Mouse (Mus musculus) retina, adult 2 months (tissue): Measurements from ENCODE around the gene Tigit.

Experiments used
- DNase-seq: peaks from one replicate; pipeline ENCODE4 v3.0.0-alpha.2; 2012; ENCODE audit warnings: low read depth, low spot score

Tigit gene

GRCm38 (mm10) chr16:43664861-43665260, 915 bp upstream of the Tigit start:
- DNase-seq, result no peak

- no peak for DNase-seq
Measured at GRCm38 (mm10) chr16:43662124-43663004, 1.6 kb downstream of the Tigit start.

- no peak for DNase-seq
Measured at GRCm38 (mm10) chr16:43661576-43661975, 2.4 kb downstream of the Tigit start.

DNA sequence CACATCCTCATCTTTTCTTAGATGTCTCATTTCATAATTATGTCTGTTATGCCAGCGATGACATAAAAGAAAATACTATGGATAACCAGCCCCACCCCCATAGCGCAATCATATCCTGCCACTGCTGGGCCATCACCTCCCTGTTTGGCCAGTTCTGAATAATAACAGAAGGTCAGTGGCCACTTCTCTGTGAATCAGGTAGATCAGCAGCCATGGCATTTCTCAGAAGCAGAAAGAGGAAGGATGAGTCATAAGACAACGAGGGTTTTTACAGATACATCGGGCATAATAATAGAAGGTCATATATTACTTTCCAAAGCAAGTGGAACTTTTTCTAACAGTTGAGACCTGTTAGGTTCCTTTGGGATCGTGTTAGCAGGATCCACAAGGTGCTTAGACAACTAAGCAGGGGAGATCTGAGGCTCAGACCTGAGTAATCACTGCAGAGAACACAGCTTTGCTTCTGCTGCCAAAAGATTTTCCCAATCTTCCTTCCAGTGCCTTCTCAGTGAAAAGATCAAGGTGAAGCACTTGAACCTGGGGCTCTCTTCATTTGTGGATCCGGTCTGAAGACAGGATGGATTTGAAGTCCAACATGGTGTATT, 8.7 kb downstream of the Tigit start:
- DNase-seq, result no peak

DNA sequence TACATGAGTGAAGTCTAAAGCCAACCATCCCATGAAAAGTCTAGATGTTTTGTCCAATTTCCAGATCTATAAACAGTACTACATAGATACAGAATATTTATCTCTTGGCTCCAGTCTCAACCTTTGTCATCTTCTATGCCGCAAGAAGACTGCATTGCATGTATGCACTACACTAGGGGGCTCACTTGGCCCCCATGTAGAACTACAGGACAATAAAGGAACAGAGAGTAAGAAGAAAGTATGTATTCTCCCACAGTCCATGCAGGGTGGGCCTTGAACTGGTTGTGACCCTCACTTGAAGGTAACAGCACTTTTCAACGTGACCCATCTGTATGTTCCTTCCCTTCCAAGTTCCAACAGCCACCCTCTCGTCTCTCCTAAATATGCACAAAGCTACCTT, 9.7 kb downstream of the Tigit start:
- DNase-seq, result no peak

GRCm38 (mm10) chr16:43653288-43653687, 10.7 kb downstream of the Tigit start:
- DNase-seq, result no peak

DNA sequence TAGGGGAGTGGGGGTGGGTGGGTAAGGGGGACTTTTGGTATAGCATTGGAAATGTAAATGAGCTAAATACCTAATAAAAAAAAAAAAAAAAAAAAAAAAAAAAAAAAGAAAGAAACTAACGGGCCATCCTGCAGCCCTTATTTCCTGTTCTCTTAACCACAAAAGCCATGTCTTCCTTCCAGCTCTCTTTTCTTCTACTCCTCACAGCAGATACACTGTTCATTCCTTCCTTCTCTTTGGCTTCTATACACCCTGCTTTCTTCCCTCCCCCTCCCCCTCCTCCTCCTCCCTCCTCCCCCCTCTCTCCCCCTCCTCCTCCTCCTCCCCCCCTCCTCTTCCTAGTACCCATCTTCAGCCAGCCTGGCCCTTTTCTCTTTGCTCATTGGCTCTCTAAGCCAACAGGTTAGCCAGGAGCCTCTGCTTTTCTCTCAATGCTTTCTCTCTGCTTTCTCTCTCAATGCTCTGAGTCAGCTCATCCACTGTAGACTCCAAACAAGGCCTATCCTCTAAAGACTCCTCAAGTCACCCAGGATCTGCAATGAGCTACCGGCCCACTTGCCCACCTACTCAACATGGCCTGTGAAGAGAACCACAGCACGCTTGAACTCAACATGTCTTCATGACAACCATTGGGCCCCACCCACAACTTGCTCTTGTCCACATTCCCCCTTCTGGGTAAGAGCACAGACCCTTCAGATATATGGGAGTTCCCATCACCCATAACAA, 13.4 kb downstream of the Tigit start:
- DNase-seq, result no peak

GRCm38 (mm10) chr16:43647641-43648040, 16.3 kb downstream of the Tigit start:
- no peak for DNase-seq

DNA sequence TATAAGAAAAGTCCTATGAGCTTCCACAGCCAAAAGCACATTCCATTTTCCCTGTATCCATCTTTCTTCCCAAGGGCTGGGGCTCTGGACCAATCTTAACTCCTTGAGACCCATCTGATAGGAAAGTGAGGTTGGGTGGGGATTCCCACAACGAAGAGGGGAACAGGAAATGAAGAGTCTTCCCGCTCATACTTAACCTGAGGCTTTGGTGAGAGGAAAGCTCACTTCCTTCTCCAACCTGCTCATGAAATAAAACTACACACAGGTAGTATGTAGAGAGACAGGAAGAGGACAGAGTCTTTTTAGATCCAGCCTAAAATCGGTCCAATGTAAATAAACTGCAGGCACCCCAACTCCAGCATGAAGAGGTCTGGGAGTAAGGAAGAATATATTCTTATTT, 17.0 kb downstream of the Tigit start:
- no peak for DNase-seq

- no peak for DNase-seq
Measured at GRCm38 (mm10) chr16:43645879-43646278, 18.1 kb downstream of the Tigit start.

GRCm38 (mm10) chr16:43641230-43641629, 22.7 kb downstream of the Tigit start:
- no peak for DNase-seq

GRCm38 (mm10) chr16:43638406-43639049, 25.4 kb downstream of the Tigit start:
- no peak for DNase-seq

DNA sequence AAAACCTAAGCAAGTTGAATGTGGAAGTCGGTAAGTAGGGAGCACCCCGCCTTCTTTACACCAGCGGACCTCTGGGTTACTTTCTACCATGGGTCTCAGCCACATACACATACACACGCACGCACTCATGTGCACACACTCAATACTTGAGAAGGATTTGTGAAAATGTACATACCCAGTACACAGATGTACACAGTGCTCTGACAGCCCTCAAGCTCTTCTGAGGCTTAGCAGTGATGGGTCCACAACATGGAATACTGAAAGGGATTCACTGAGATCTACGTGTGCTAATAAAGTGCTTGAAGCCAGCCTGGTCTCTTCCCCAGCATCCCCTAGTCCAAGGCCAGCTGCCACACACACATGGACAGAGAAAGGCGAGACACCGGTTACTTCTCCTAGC, 26.7 kb downstream of the Tigit start:
- DNase-seq, result no peak

GRCm38 (mm10) chr16:43634037-43634436, 29.9 kb downstream of the Tigit start:
- DNase-seq, result no peak

GRCm38 (mm10) chr16:43631758-43632157, 32.2 kb downstream of the Tigit start:
- DNase-seq, result no peak

GRCm38 (mm10) chr16:43628662-43629061, 35.3 kb downstream of the Tigit start:
- DNase-seq, result no peak

- DNase-seq, result no peak
Measured at GRCm38 (mm10) chr16:43625956-43626355, 38.0 kb downstream of the Tigit start.

DNA sequence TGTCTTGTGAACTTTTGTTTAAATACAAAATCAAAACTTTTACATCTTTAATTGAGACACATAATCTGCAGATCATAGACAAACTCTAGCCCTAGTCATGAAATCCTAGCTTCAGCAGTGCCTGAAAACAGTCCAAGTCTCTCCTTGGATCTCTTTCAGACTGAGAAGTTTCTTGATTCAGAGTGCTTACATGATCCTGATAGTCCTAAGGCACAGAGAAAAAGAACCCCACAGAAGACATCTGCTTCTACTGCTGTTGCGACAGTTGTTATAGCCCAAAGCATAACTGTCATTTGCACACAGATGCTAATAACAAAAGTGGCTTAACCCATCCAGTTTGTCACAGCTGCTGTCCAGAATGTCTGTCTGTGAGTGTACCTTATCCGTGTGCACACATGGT, 38.7 kb downstream of the Tigit start:
- DNase-seq, result no peak

GRCm38 (mm10) chr16:43624876-43625275, 39.1 kb downstream of the Tigit start:
- DNase-seq, result no peak

DNA sequence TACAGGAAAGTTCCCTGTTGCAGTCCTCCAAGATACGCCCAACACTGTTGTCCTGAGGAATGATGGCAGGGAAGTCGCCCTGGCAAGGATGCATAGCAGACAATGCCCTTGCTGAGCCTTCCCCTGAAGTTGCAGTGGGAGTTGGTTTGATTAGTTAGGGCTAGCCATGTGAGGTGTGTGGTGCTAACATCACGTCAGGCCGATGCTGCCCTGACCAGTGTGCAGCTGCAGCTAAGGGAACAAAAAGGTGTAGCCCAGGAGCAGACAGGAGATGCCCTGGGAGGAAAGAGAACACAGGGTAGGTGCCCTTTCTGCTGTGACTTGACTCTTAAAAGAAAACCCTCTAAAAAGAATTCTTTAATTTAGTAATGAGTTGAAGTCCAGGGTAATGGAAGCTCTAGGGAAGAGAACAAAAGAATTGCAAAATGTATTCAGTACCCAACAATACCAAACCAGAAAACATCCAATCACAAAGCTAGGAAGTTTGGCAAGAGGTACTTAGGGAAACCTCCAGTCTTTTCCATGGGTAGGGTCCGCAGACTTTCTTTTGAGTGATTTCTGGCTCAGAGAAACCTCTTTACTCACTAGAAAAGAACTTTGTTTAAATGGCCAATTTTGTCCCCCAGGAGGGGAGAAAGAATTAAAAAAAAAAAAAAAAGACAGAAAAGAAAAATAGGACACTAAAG, 40.5 kb downstream of the Tigit start:
- no peak for DNase-seq

- DNase-seq, result no peak
Measured at GRCm38 (mm10) chr16:43620359-43620758, 43.6 kb downstream of the Tigit start.
